Mouse (Mus musculus) liver, postnatal 0 days (tissue): ENCODE results near the gene Myo1b. TPM values are rescaled to one million over a fixed set of nuclear protein-coding genes. Genes with fewer than 3 reads are reported as not detected.

ENCODE experiments used
- ATAC-seq: fragments of 200-750 bp; cut with Nextera tagmentation; 2 replicates; pipeline ENCODE4 v1.8.0; 2017; ENCODE audit warnings: mild to moderate bottlenecking, moderate library complexity
- DNase-seq: peaks from one replicate; pipeline ENCODE4 v3.0.0-alpha.2; 2016
- H3K27ac ChIP-seq: fragments of 300-500 bp; sonication (generic); 2 replicates; pipeline ENCODE4 v1.5.1; 2014; ENCODE audit warnings: antibody characterized with exemption, moderate library complexity, mild to moderate bottlenecking, low read depth
- H3K27me3 ChIP-seq: fragments of 300-500 bp; sonication (generic); 2 replicates; pipeline ENCODE4 v1.6.1; 2014; ENCODE audit warnings: low read length, control low read depth, mixed read lengths; ENCODE audit not compliant: insufficient read depth
- H3K36me3 ChIP-seq: fragments of 300-500 bp; sonication (generic); replicated peaks from 2 replicates; pipeline ENCODE4 v1.6.1; 2014; ENCODE audit warnings: mild to moderate bottlenecking, control low read depth, low read length, moderate library complexity, mixed read lengths; ENCODE audit not compliant: insufficient read depth
- H3K4me1 ChIP-seq: fragments of 300-500 bp; sonication (generic); 2 replicates; pipeline ENCODE4 v1.6.1; 2014; ENCODE audit warnings: antibody characterized with exemption, mild to moderate bottlenecking, control low read depth; ENCODE audit not compliant: insufficient read depth
- H3K4me2 ChIP-seq: fragments of 300-500 bp; sonication (generic); 2 replicates; pipeline ENCODE4 v1.6.1; 2014; ENCODE audit warnings: low read depth, mild to moderate bottlenecking, low read length, moderate library complexity, mixed read lengths
- H3K4me3 ChIP-seq: fragments of 300-500 bp; sonication (generic); 2 replicates; pipeline ENCODE4 v1.5.1; 2014; ENCODE audit warnings: low read depth, low read length
- H3K9ac ChIP-seq: fragments of 300-500 bp; sonication (generic); replicated peaks from 2 replicates; pipeline ENCODE4 v1.6.1; 2014; ENCODE audit warnings: mild to moderate bottlenecking, moderate library complexity
- H3K9me3 ChIP-seq: fragments of 300-500 bp; sonication (generic); 2 replicates; pipeline ENCODE4 v1.6.1; 2016; ENCODE audit warnings: mild to moderate bottlenecking, control low read depth, low read length, mixed read lengths
- CTCF ChIP-seq: sonication (generic); IDR thresholded peaks from 2 replicates; pipeline ENCODE4 v1.5.1; 2016; ENCODE audit warnings: antibody characterized with exemption, low read depth
- EP300 ChIP-seq: IDR thresholded peaks from 2 replicates; pipeline ENCODE4 v1.6.1; 2016; ENCODE audit warnings: antibody characterized with exemption, low read depth, mild to moderate bottlenecking
- WGBS: fragments of 180-500 bp; shearing (Covaris S2); extraction: QIAGEN DNeasy Blood & Tissue Kit; methylation state at CpG from one replicate; pipeline ENCODE4 v1.1.7; 2014; ENCODE audit not compliant: insufficient replicate concordance; 5-methylcytosine and 5-hydroxymethylcytosine counted together
- polyA plus RNA-seq: library from polyadenylated mRNA; unstranded; fragments of >200 nt; fragmentation: Nextera tagmentation; extraction: Ambion mirVana; gene quantifications from 2 replicates; pipeline ENCODE4 v1.2.1, GENCODE M21; 2015

The Myo1b gene
- polyA plus RNA-seq, 1 experiment from 2014 or later = 10.7 TPM

GRCm38 (mm10) chr1:51893521-51894355 lies 22.1 kb downstream of the Myo1b start:
- DNase-seq = no peak
- H3K4me1 ChIP-seq = peaks cover 24% of the 10 kb centered on the region
- H3K9me3 ChIP-seq = no peaks in the 10 kb centered on the region
- 0 out of 2 replicates have a peak overlapping the region, but pooled peaks have one; percentile 26 for H3K27ac ChIP-seq
- 49% methylated on average over 16 of the region's 16 CpGs for WGBS
- no peaks in the 10 kb centered on the region for H3K36me3 ChIP-seq
- no peak overlapping the region for H3K9ac ChIP-seq
- TF ChIP-seq CTCF (no peak), EP300 (no peak)
- ATAC-seq = no peak
- H3K4me3 ChIP-seq = no peak overlapping the region
- no peaks in the 10 kb centered on the region for H3K27me3 ChIP-seq
- peak overlapping the region; percentile 40 for H3K4me2 ChIP-seq

- TF ChIP-seq CTCF (no peak), EP300 (no peak)
- H3K36me3 ChIP-seq = no peaks in the 10 kb centered on the region
- H3K27me3 ChIP-seq = no peaks in the 10 kb centered on the region
- ATAC-seq = peak; percentile 58
- 0 out of 2 replicates have a peak overlapping the region, but pooled peaks have one; percentile 11 for H3K4me2 ChIP-seq
- H3K4me1 ChIP-seq = peaks cover 31% of the 10 kb centered on the region
- no peak for DNase-seq
- no peak overlapping the region for H3K4me3 ChIP-seq
- WGBS = 61% methylated on average over 4 of the region's 4 CpGs
- no peaks in the 10 kb centered on the region for H3K9me3 ChIP-seq
- H3K9ac ChIP-seq = no peak overlapping the region
- H3K27ac ChIP-seq = peak overlapping the region; percentile 75
These were observed 23.9 kb downstream of the Myo1b start for GRCm38 (mm10) chr1:51892005-51892404.

DNA sequence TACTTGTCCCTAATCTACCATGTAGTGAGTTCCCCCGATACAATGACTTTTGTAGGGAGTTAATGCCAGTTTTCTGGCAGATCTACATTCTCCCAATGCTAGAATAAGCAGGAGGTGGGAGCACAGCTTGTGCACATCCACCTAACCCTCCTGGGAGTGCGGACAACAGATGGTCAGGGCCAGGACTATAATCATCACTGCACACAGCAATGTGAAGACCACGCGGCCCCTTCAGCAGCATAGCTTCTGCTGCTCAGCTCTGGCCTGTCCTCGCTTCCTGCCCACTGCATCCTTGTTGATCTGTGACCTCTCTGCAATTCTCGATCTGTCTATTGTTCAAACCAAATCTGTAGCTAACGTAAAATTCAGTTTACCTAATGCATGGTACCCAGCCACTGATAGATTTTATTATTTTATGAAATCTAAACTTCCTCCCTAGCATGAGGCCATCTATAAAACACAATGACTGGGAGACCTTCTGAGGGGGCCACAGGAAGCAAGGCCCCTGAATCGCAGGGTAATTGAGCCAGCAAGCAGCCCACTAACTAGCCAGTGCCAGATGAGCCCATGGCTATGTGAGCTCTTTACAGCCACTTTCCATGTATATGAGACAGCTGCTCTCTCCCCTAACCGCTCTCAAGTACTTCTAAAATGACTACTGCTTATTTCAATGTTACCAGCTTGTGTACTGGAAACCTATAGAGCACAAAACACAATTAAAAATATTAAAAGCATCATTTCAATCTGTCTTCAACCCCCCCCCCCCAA lies 27.6 kb downstream of the Myo1b start:
- DNase-seq (no peak), ATAC-seq (no peak)
- Histone ChIP-seq H3K4me3 (no peak overlapping the region), H3K36me3 (no peaks in the 10 kb centered on the region), H3K9me3 (no peaks in the 10 kb centered on the region), H3K4me2 (no peak overlapping the region), H3K27me3 (no peaks in the 10 kb centered on the region), H3K9ac (no peak overlapping the region), H3K4me1 (peaks cover 16% of the 10 kb centered on the region), H3K27ac (no peak overlapping the region)
- no peak for TF ChIP-seq EP300
- WGBS = 74% methylated on average over 9 of the region's 9 CpGs

- DNase-seq = no peak
- peaks cover 9% of the 10 kb centered on the region for H3K4me1 ChIP-seq
- H3K9ac ChIP-seq = no peak overlapping the region
- H3K27ac ChIP-seq = no peak overlapping the region
- H3K4me2 ChIP-seq = no peak overlapping the region
- no peaks in the 10 kb centered on the region for H3K36me3 ChIP-seq
- WGBS = 86% methylated on average over 8 of the region's 8 CpGs
- no peaks in the 10 kb centered on the region for H3K9me3 ChIP-seq
- H3K4me3 ChIP-seq = no peak overlapping the region
- H3K27me3 ChIP-seq = no peaks in the 10 kb centered on the region
- no peak for TF ChIP-seq EP300
- TF ChIP-seq CTCF = no peak
- no peak for ATAC-seq
These were observed 30.4 kb downstream of the Myo1b start for GRCm38 (mm10) chr1:51885356-51885983.

GRCm38 (mm10) chr1:51883211-51883610 lies 32.7 kb downstream of the Myo1b start:
- TF ChIP-seq EP300 (no peak), CTCF (no peak)
- Histone ChIP-seq H3K4me2 (no peak overlapping the region), H3K27ac (no peak overlapping the region), H3K4me1 (peaks cover 16% of the 10 kb centered on the region), H3K4me3 (no peak overlapping the region), H3K9me3 (no peaks in the 10 kb centered on the region), H3K36me3 (no peaks in the 10 kb centered on the region), H3K27me3 (no peaks in the 10 kb centered on the region), H3K9ac (no peak overlapping the region)
- ATAC-seq = no peak
- DNase-seq = no peak
- WGBS = 82% methylated on average over 2 of the region's 2 CpGs

DNA sequence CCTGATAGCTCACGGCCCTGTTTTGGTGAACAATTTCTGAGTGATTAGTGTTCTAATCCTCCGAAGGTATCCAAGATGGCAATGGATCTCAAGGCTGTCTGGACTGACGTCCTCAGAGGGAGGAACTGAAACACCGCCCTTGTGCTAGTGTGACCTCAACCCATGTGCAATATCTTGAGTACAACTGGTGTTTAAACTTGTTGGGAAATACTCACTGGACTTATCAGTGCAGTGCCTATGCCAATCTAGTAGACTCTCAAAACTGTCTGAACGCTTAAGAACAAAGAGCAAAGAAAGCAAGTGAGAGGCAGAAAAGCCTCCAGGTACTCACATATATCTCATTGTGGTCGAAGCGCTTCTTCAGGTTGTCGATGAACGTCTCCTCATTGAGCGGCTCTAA lies 33.1 kb downstream of the Myo1b start:
- peaks cover 12% of the 10 kb centered on the region for H3K4me1 ChIP-seq
- DNase-seq = no peak
- 79% methylated on average over 10 of the region's 10 CpGs for WGBS
- no peak for ATAC-seq
- no peak overlapping the region for H3K4me3 ChIP-seq
- no peak overlapping the region for H3K27ac ChIP-seq
- H3K36me3 ChIP-seq = no peaks in the 10 kb centered on the region
- no peak overlapping the region for H3K4me2 ChIP-seq
- H3K27me3 ChIP-seq = no peaks in the 10 kb centered on the region
- no peaks in the 10 kb centered on the region for H3K9me3 ChIP-seq
- H3K9ac ChIP-seq = no peak overlapping the region
- no peak for TF ChIP-seq EP300
- TF ChIP-seq CTCF = no peak
